Mouse (Mus musculus): ENCODE results near the gene Ppip5k1. TPM values are rescaled to one million over a fixed set of nuclear protein-coding genes. Genes with fewer than 3 reads are reported as not detected.
A peak's percentile ranks its signal among the peaks of the same experiment; 100 is the strongest.

The Ppip5k1 gene
- polyA plus RNA-seq, 1 experiment: 9.3 TPM

GRCm38 (mm10) chr2:121294753-121295607, 60.2 kb downstream of the Ppip5k1 start:
- TF ChIP-seq POLR2A (IDR thresholded peaks at IDR 0.05; ENCODE audit: low read depth, low read length) (no peak), CTCF (IDR thresholded peaks at IDR 0.05; ENCODE audit: extremely low read depth, insufficient read depth, insufficient read length, insufficient replicate concordance) (no peak)
- Histone ChIP-seq H3K4me1 (ENCODE audit: control insufficient read depth, insufficient read depth, insufficient read length) (0 out of 2 replicates have a peak, but pooled peaks cover 8% of the 10 kb centered on the region), H3K4me3 (ENCODE audit: extremely low read depth, insufficient read depth, insufficient read length) (peak overlapping the region; percentile 45; the same call in 1 of the 2 replicates), H3K36me3 (ENCODE audit: control insufficient read depth, insufficient read depth, low read length) (no peaks in the 10 kb centered on the region), H3K27me3 (ENCODE audit: control insufficient read depth, insufficient read depth, low read length) (peaks cover 13% of the 10 kb centered on the region), H3K27ac (ENCODE audit: insufficient read depth, low read length) (no peak overlapping the region)
- no peak for DNase-seq (ENCODE audit: low read depth in 1 of 2, low spot score in 2 of 2)
- WGBS: 8% methylated on average over 18 of the region's 18 CpGs

- Histone ChIP-seq H3K4me3 (ENCODE audit: extremely low read depth, insufficient read depth, insufficient read length) (no peak overlapping the region), H3K4me1 (ENCODE audit: control insufficient read depth, insufficient read depth, insufficient read length) (peaks cover 10% of the 10 kb centered on the region; the same call in 1 of the 2 replicates), H3K27ac (ENCODE audit: insufficient read depth, low read length) (no peak overlapping the region), H3K27me3 (ENCODE audit: control insufficient read depth, insufficient read depth, low read length) (peaks cover 13% of the 10 kb centered on the region), H3K36me3 (ENCODE audit: control insufficient read depth, insufficient read depth, low read length) (no peaks in the 10 kb centered on the region)
- TF ChIP-seq CTCF (IDR thresholded peaks at IDR 0.05; ENCODE audit: extremely low read depth, insufficient read depth, insufficient read length, insufficient replicate concordance) (no peak), POLR2A (IDR thresholded peaks at IDR 0.05; ENCODE audit: low read depth, low read length) (no peak)
- no peak for DNase-seq (ENCODE audit: low read depth in 1 of 2, low spot score in 2 of 2)
- WGBS: 7% methylated on average over 4 of the region's 4 CpGs
Observed at GRCm38 (mm10) chr2:121294182-121294581, 61.0 kb downstream of the Ppip5k1 start.

- no peak for DNase-seq (ENCODE audit: low read depth in 1 of 2, low spot score in 2 of 2)
- no peak overlapping the region for H3K4me3 ChIP-seq (ENCODE audit: extremely low read depth, insufficient read depth, insufficient read length)
- H3K4me1 ChIP-seq (ENCODE audit: control insufficient read depth, insufficient read depth, insufficient read length): peaks cover 10% of the 10 kb centered on the region; the same call in 1 of the 2 replicates
- H3K27ac ChIP-seq (ENCODE audit: insufficient read depth, low read length): no peak overlapping the region
- H3K27me3 ChIP-seq (ENCODE audit: control insufficient read depth, insufficient read depth, low read length): peaks cover 13% of the 10 kb centered on the region
- TF ChIP-seq CTCF (IDR thresholded peaks at IDR 0.05; ENCODE audit: extremely low read depth, insufficient read depth, insufficient read length, insufficient replicate concordance): no peak
- TF ChIP-seq POLR2A (IDR thresholded peaks at IDR 0.05; ENCODE audit: low read depth, low read length): no peak
- no peaks in the 10 kb centered on the region for H3K36me3 ChIP-seq (ENCODE audit: control insufficient read depth, insufficient read depth, low read length)
- 76% methylated on average over 5 of the region's 5 CpGs for WGBS
Observed at GRCm38 (mm10) chr2:121292316-121293013, 62.7 kb downstream of the Ppip5k1 start.

GRCm38 (mm10) chr2:121289730-121290540, 65.3 kb downstream of the Ppip5k1 start:
- Histone ChIP-seq H3K27ac (ENCODE audit: insufficient read depth, low read length) (no peak overlapping the region), H3K27me3 (ENCODE audit: control insufficient read depth, insufficient read depth, low read length) (peaks cover 5% of the 10 kb centered on the region), H3K4me3 (ENCODE audit: extremely low read depth, insufficient read depth, insufficient read length) (peak overlapping the region; percentile 66), H3K36me3 (ENCODE audit: control insufficient read depth, insufficient read depth, low read length) (no peaks in the 10 kb centered on the region), H3K4me1 (ENCODE audit: control insufficient read depth, insufficient read depth, insufficient read length) (peaks cover 7% of the 10 kb centered on the region; the same call in 1 of the 2 replicates)
- no peak for TF ChIP-seq CTCF (IDR thresholded peaks at IDR 0.05; ENCODE audit: extremely low read depth, insufficient read depth, insufficient read length, insufficient replicate concordance)
- no peak for TF ChIP-seq POLR2A (IDR thresholded peaks at IDR 0.05; ENCODE audit: low read depth, low read length)
- WGBS: 7% methylated on average over 36 of the region's 36 CpGs
- no peak for DNase-seq (ENCODE audit: low read depth in 1 of 2, low spot score in 2 of 2)

GRCm38 (mm10) chr2:121288901-121289729, 66.1 kb downstream of the Ppip5k1 start, which contains the start of gene Map1a:
Gene Map1a, plus strand, starts transcription at chr2:121289600.
- no peak within 1 kb of the TSS for H3K27ac ChIP-seq (ENCODE audit: insufficient read depth, low read length)
- peak within 1 kb of the TSS; percentile 66 for H3K4me3 ChIP-seq (ENCODE audit: extremely low read depth, insufficient read depth, insufficient read length)
- DNase-seq (ENCODE audit: low read depth in 1 of 2, low spot score in 2 of 2): peak; percentile 71 to 83
- no peak for TF ChIP-seq CTCF (IDR thresholded peaks at IDR 0.05; ENCODE audit: extremely low read depth, insufficient read depth, insufficient read length, insufficient replicate concordance)
- no peak for TF ChIP-seq POLR2A (IDR thresholded peaks at IDR 0.05; ENCODE audit: low read depth, low read length)
- WGBS: 6% methylated on average over 48 of the region's 48 CpGs
- H3K4me1 ChIP-seq (ENCODE audit: control insufficient read depth, insufficient read depth, insufficient read length): peaks cover 2% of the 10 kb centered on the region; the same call in 1 of the 2 replicates
- no peaks in the 10 kb centered on the region for H3K36me3 ChIP-seq (ENCODE audit: control insufficient read depth, insufficient read depth, low read length)
- H3K27me3 ChIP-seq (ENCODE audit: control insufficient read depth, insufficient read depth, low read length): peaks cover 5% of the 10 kb centered on the region

Measured in spleen, adult 2 months (tissue).